Mouse (Mus musculus) regulatory T cell (primary cell): ENCODE measurements around the gene Bglap.

Experiments used
- in situ Hi-C: fragments of 300-600 bp; cut with MboI, MseI; formaldehyde crosslinking; loops from one replicate; pipeline ENCODE4 v1.15.1; 2025; ENCODE audit warnings: high pct_unique_total_duplicates

Bglap gene

GRCm38 (mm10) chr3:88352907-88353306, 31.4 kb downstream of the Bglap start:
- in situ Hi-C loops: loop anchor here (5.0 kb wide), 1 partner anchor 41 kb away; no protein-coding TSS in a partner anchor

GRCm38 (mm10) chr3:88350732-88351131, 33.5 kb downstream of the Bglap start:
- in situ Hi-C loops: loop anchor here (5.0 kb wide), 1 partner anchor 38 kb away; no protein-coding TSS in a partner anchor

GRCm38 (mm10) chr3:88339006-88339405, 45.3 kb downstream of the Bglap start:
- in situ Hi-C loops: no loop called here

GRCm38 (mm10) chr3:88338316-88338715, 45.9 kb downstream of the Bglap start:
- in situ Hi-C loops: no loop called here

DNA sequence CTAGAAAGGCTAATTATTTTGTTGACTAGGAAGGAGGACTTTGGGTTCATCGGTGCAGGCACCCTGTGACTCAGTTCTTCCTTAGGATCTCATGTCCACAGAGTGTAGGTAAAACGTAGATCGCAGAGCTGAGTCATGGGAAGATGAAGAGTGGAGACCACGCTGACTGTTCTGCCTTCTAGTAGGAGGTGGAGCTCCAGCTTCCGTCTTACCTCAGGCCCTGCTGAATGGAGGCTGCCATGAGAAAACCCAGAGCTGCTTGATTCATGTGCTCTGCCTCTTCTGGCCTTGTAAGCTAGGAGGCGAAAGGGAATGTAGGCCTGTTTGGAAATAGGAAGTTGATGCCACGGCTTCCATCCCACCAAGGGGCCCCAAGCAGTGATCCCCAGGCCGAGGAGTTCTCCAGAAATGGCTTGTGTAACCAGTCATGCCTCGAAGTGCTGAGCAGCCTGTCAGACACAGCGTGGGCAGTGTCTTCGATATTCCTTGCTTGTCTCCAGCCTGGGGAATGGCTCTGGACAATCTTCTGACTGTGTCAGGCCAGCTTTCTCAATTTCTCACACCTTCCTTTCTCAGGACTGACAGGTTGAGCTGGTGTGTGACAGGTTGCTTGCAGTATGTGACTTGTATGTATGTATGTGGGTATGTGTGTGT, 46.8 kb downstream of the Bglap start:
- in situ Hi-C loops: no loop called here

DNA sequence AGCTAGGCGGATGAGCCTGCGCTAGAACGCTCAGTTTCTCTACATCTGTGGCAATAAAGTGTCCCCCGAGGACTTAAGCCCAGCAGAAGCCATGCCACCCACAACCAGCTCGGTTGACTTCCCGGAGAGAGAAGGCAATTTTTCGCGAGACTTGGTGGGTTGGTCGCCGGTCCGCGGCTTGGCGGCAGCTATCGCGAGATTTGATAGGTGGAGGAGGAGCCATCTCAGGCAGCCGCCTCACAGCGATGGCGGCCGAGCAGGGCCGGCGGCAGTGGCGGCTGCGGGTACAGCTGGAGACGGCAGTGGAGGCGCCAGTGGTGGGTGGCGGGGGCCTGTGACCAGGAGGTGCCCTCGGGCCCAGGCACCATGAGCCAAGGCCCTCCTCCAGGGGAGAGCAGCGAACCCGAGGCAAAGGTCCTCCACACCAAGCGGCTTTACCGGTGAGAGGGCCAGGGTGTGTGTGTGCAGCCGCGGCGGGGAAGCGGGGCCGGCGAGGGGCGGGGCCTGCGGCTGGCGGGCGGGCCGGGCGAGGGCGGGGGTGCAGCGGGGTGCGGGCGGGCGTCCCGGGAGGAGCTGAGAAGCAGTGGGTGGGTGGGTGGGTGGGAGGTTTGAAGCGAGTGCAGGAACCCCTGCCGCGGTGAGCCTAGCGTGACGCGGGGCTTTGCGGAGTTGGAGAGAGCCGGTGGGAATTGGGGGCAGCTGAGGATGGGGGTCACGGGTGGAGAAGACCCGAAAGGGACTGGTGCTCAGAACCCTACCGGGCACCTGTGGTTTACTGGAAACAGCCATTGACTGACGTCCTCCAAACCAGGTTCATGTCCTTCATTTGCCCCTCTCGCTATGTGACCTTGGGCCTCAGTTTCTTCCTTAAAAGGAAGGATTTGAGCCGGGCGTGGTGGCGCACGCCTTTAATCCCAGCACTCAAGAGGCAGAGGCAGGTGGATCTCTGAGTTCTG, 47.9 kb downstream of the Bglap start, which contains the start of the genes Tmem79 and Smg5:
TSS of gene Tmem79 (minus strand) at position 91 of the 956 bp plus-strand sequence.
TSS of gene Smg5 (plus strand) at position 203 of the 956 bp plus-strand sequence.
- in situ Hi-C loops: no loop called here

- in situ Hi-C loops: no loop called here
These were observed 48.7 kb downstream of the Bglap start for GRCm38 (mm10) chr3:88335436-88336053.

- in situ Hi-C loops: no loop called here
These were observed 49.3 kb downstream of the Bglap start for GRCm38 (mm10) chr3:88334902-88335435.

DNA sequence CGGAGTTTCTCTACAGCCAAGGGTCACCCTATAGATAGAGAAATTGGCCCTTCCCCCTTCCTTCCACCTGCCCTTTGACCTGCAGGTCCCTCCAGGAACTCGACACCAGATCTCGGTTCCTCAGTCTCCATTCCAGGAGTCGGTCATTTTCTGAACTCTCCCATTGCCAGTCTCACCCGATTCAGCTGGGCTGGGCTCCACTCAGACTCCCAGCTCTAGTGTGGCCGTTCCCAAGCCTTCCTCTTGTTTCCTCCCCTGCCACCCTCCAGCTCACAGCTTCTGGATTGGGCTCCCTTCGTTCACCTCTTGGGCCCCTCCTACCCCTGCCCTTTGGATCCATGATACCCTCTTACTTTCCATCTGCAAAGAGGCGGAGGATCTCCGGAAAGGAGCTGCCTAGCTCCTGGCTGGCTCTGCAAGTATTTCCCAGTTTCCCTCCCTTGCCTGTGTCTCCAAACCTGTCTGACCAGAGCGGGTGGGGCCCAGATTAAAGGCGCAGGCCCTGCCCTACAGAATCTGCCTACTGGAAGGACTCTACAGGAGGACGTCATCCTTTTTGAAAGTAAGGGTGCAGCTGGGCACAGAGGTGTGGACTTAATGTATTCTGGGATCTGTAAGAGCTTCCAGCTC, 50.1 kb downstream of the Bglap start:
- in situ Hi-C loops: no loop called here
